Mouse (Mus musculus) granulocyte monocyte progenitor cell, adult 5-6 weeks (primary cell): ENCODE measurements around the gene Myo16. TPM values are rescaled to one million over a fixed set of nuclear protein-coding genes. Genes with fewer than 3 reads are reported as not detected.

Source experiments
- ATAC-seq: replicated peaks from 2 replicates; pipeline ENCODE4 v1.8.0; 2016; ENCODE audit warnings: mild to moderate bottlenecking, moderate TSS enrichment, inconsistent platforms; ENCODE audit not compliant: poor library complexity, severe bottlenecking
- total RNA-seq, 2 experiments: library from RNA; stranded (forward) in 1 of 2; stranded (reverse) in 1 of 2; fragments of 200-712, 200-1000 nt in 1 of 2; fragments of >200 nt in 1 of 2; fragmentation: Nextera tagmentation in 1 of 2; gene quantifications; 2 replicates each; pipeline ENCODE4 v1.2.3; 2014 to 2017

Myo16 gene
- total RNA-seq, 2 experiments from 2014 or later, result not detected

GRCm38 (mm10) chr8:10448545-10448944 lies 294.8 kb downstream of the Myo16 start:
- peak; percentile 95 for ATAC-seq

GRCm38 (mm10) chr8:10453046-10453445 lies 299.3 kb downstream of the Myo16 start:
- ATAC-seq, result no peak

GRCm38 (mm10) chr8:10458151-10458649 lies 304.5 kb downstream of the Myo16 start:
- ATAC-seq, result no peak

GRCm38 (mm10) chr8:10462271-10462670 lies 308.6 kb downstream of the Myo16 start:
- no peak for ATAC-seq

GRCm38 (mm10) chr8:10468490-10468889 lies 314.8 kb downstream of the Myo16 start:
- no peak for ATAC-seq

- ATAC-seq, result no peak
Measured at GRCm38 (mm10) chr8:10469658-10470057, 315.9 kb downstream of the Myo16 start.

- ATAC-seq, result no peak
Measured at GRCm38 (mm10) chr8:10470280-10470679, 316.6 kb downstream of the Myo16 start.

- ATAC-seq, result no peak
Measured at GRCm38 (mm10) chr8:10472371-10472770, 318.7 kb downstream of the Myo16 start.

GRCm38 (mm10) chr8:10474446-10474845 lies 320.7 kb downstream of the Myo16 start:
- ATAC-seq, result no peak

GRCm38 (mm10) chr8:10479059-10479458 lies 325.3 kb downstream of the Myo16 start:
- ATAC-seq, result no peak

GRCm38 (mm10) chr8:10480850-10481249 lies 327.1 kb downstream of the Myo16 start:
- ATAC-seq, result peak; percentile 48; the same call in 1 of the 2 replicates

- no peak for ATAC-seq
Measured at GRCm38 (mm10) chr8:10482064-10482463, 328.4 kb downstream of the Myo16 start.

GRCm38 (mm10) chr8:10482880-10483279 lies 329.2 kb downstream of the Myo16 start:
- ATAC-seq, result no peak

- ATAC-seq, result no peak
Measured at GRCm38 (mm10) chr8:10483841-10484240, 330.1 kb downstream of the Myo16 start.

- no peak for ATAC-seq
Measured at GRCm38 (mm10) chr8:10489738-10490419, 336.2 kb downstream of the Myo16 start.

GRCm38 (mm10) chr8:10490420-10490784 lies 336.7 kb downstream of the Myo16 start:
- ATAC-seq, result no peak

- no peak for ATAC-seq
Measured at GRCm38 (mm10) chr8:10490874-10491273, 337.2 kb downstream of the Myo16 start.

- ATAC-seq, result no peak
Measured at GRCm38 (mm10) chr8:10499846-10500245, 346.1 kb downstream of the Myo16 start.

- no peak for ATAC-seq
Measured at GRCm38 (mm10) chr8:10500465-10500864, 346.8 kb downstream of the Myo16 start.

GRCm38 (mm10) chr8:10501750-10502149 lies 348.0 kb downstream of the Myo16 start:
- no peak for ATAC-seq

GRCm38 (mm10) chr8:10512105-10512504 lies 358.4 kb downstream of the Myo16 start:
- no peak for ATAC-seq

- no peak for ATAC-seq
Measured at GRCm38 (mm10) chr8:10517381-10517780, 363.7 kb downstream of the Myo16 start.
